Mouse (Mus musculus): ENCODE data around the gene Tmtc2.

DNA sequence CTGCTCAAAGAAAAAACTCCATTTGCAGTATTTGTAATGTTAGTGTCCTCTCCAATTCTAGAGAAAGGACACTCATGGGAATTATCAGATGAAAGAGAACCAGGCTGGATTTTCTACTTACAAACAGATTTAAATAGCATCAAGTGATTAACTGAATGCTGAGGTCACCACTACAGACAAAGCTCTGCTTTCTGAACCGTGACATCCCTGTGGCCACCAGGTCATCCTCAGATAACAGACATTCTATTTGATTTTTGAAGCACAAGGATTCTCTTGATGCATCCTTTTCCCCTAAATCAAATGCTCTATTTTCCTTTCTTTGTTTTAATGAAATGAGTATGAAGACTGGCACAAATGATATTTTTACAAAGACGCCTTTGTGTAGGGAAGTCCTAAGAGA, 241.4 kb downstream of the Tmtc2 start:
- TF ChIP-seq CTCF (IDR thresholded peaks at IDR 0.05; ENCODE audit: low read depth, low read length) (no peak), POLR2A (IDR thresholded peaks at IDR 0.05; ENCODE audit: extremely low read depth, insufficient read depth, low read length) (no peak)
